Mouse (Mus musculus) ES-Bruce4 (cell line): ENCODE measurements around the gene Ntn1. TPM values are rescaled to one million over a fixed set of nuclear protein-coding genes. Genes with fewer than 3 reads are reported as not detected.

ENCODE experiments used
- H3K27ac ChIP-seq: 2 replicates; pipeline ENCODE4 v1.5.1; 2012; ENCODE audit warnings: low read length, inconsistent platforms; ENCODE audit not compliant: insufficient read depth
- H3K27me3 ChIP-seq: 2 replicates; pipeline ENCODE4 v1.6.1; 2012; ENCODE audit warnings: mild to moderate bottlenecking, low read length, inconsistent platforms; ENCODE audit not compliant: control insufficient read depth, poor library complexity, insufficient read depth, severe bottlenecking
- H3K36me3 ChIP-seq: 2 replicates; pipeline ENCODE4 v1.6.1; 2012; ENCODE audit warnings: inconsistent platforms, mild to moderate bottlenecking, low read length, moderate library complexity; ENCODE audit not compliant: control insufficient read depth, poor library complexity, insufficient read depth, severe bottlenecking
- H3K4me1 ChIP-seq: one replicate; pipeline ENCODE4 v1.8.1; 2011; ENCODE audit warnings: low read length; ENCODE audit not compliant: control insufficient read depth, insufficient read depth
- H3K4me3 ChIP-seq: 2 replicates; pipeline ENCODE4 v1.5.1; 2011; ENCODE audit warnings: low read depth, mild to moderate bottlenecking, low read length
- H3K9ac ChIP-seq: 2 replicates; pipeline ENCODE4 v1.6.1; 2012; ENCODE audit warnings: low read depth, mild to moderate bottlenecking, inconsistent platforms; ENCODE audit not compliant: poor library complexity, severe bottlenecking
- H3K9me3 ChIP-seq: replicated peaks from 2 replicates; pipeline ENCODE4 v1.6.1; 2012; ENCODE audit warnings: mild to moderate bottlenecking, low read length, inconsistent platforms; ENCODE audit not compliant: control insufficient read depth, poor library complexity, insufficient read depth, severe bottlenecking
- CTCF ChIP-seq: IDR thresholded peaks from one replicate; pipeline ENCODE4 v1.8.1; 2011; ENCODE audit warnings: low read depth, low read length
- EP300 ChIP-seq: IDR thresholded peaks from 2 replicates; pipeline ENCODE4 v1.6.1; 2011; ENCODE audit warnings: low read depth, low read length; ENCODE audit not compliant: insufficient read depth
- POLR2A ChIP-seq: IDR thresholded peaks from one replicate; pipeline ENCODE4 v1.8.1; 2011; ENCODE audit warnings: low read length; ENCODE audit not compliant: insufficient read depth
- polyA plus RNA-seq: library from polyadenylated mRNA; stranded (reverse); fragments of >200 nt; gene quantifications from 2 replicates; pipeline ENCODE4 v1.2.4, GENCODE M21; 2011; ENCODE audit warnings: low read depth; ENCODE audit not compliant: missing spikeins, insufficient read depth, insufficient read length

Ntn1 gene
- polyA plus RNA-seq, 1 experiment: 22.3 TPM

DNA sequence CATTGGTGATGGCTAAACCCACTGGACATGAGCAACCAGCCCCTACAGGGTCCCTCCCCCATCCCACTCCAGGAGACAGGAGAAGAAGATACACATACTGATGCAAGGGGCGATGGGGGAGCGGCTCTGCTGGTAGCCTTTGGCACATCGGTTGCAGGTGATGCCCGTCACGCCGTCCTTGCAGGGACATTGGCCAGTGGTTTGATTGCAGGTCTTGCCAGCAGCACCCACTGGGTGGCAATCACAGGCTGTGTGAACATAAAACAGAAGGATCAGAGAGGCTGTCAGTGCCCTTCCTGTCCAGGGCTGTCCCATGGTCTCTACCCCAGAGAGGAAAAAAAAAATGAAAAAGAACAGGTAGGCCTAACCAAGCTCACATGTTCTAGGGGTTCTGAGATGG, 140.2 kb downstream of the Ntn1 start:
- H3K9me3 ChIP-seq: no peaks in the 10 kb centered on the region
- peaks cover 10% of the 10 kb centered on the region for H3K4me1 ChIP-seq
- H3K27me3 ChIP-seq: no peaks in the 10 kb centered on the region
- no peak overlapping the region for H3K4me3 ChIP-seq
- H3K36me3 ChIP-seq: no peaks in the 10 kb centered on the region; the same call in 1 of the 2 replicates
- H3K9ac ChIP-seq: no peak overlapping the region
- TF ChIP-seq EP300 (no peak), CTCF (no peak), POLR2A (no peak)
- H3K27ac ChIP-seq: no peak overlapping the region

GRCm38 (mm10) chr11:68258498-68258897, 142.1 kb downstream of the Ntn1 start:
- H3K27me3 ChIP-seq: no peaks in the 10 kb centered on the region
- no peak for TF ChIP-seq CTCF
- H3K9ac ChIP-seq: no peak overlapping the region
- no peaks in the 10 kb centered on the region; the same call in 1 of the 2 replicates for H3K36me3 ChIP-seq
- no peaks in the 10 kb centered on the region for H3K9me3 ChIP-seq
- H3K4me1 ChIP-seq: peaks cover 10% of the 10 kb centered on the region
- H3K27ac ChIP-seq: no peak overlapping the region
- H3K4me3 ChIP-seq: no peak overlapping the region

GRCm38 (mm10) chr11:68253531-68253930, 147.1 kb downstream of the Ntn1 start:
- Histone ChIP-seq H3K9ac (no peak overlapping the region), H3K27me3 (no peaks in the 10 kb centered on the region), H3K36me3 (no peaks in the 10 kb centered on the region), H3K9me3 (no peaks in the 10 kb centered on the region), H3K27ac (no peak overlapping the region), H3K4me3 (no peak overlapping the region), H3K4me1 (no peaks in the 10 kb centered on the region)
- no peak for TF ChIP-seq POLR2A
- TF ChIP-seq CTCF: no peak
- no peak for TF ChIP-seq EP300

- no peaks in the 10 kb centered on the region for H3K27me3 ChIP-seq
- no peaks in the 10 kb centered on the region for H3K9me3 ChIP-seq
- no peaks in the 10 kb centered on the region for H3K4me1 ChIP-seq
- no peaks in the 10 kb centered on the region for H3K36me3 ChIP-seq
- no peak overlapping the region for H3K9ac ChIP-seq
- no peak overlapping the region for H3K27ac ChIP-seq
- TF ChIP-seq EP300 (no peak), CTCF (no peak), POLR2A (no peak)
- H3K4me3 ChIP-seq: no peak overlapping the region
Measured at GRCm38 (mm10) chr11:68250106-68250505, 150.5 kb downstream of the Ntn1 start.

DNA sequence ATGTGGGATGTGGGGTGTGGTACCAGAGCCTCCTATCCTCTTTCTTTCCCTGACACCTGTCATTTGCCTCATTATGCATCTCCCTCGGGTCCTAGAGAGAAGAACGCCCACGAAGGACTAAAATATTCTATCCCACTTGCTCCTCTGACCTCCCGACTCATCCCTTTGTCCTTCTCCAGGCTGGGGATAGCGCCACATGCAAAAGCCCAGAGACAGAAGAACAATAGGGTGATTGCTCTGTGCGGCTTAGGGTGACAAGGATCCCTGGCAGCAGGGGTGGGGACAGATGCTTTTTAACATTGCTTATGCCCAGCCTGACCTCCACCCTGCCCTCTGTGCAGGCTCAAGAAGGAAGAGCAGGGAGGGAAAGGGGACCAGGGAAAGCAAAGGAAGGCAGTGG, 152.7 kb downstream of the Ntn1 start:
- no peak overlapping the region for H3K27ac ChIP-seq
- no peaks in the 10 kb centered on the region for H3K36me3 ChIP-seq
- no peak overlapping the region for H3K4me3 ChIP-seq
- H3K9ac ChIP-seq: no peak overlapping the region
- no peak for TF ChIP-seq CTCF
- TF ChIP-seq EP300: no peak
- no peak for TF ChIP-seq POLR2A
- no peaks in the 10 kb centered on the region for H3K4me1 ChIP-seq
- H3K27me3 ChIP-seq: no peaks in the 10 kb centered on the region
- H3K9me3 ChIP-seq: no peaks in the 10 kb centered on the region

DNA sequence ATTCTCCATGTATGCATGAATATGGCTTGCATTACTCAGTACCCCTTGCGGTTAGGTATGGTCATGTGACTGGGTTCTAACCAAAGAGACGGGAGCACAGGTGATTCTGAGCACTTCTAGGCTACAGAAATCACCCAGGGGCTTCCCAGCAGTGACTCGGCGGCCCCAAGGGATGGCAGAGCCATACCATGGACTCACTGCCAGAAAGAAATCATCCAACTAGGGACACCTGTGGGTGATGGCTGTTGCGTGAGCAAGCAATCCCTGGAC, 155.7 kb downstream of the Ntn1 start:
- H3K9ac ChIP-seq: no peak overlapping the region
- no peaks in the 10 kb centered on the region for H3K36me3 ChIP-seq
- no peak for TF ChIP-seq EP300
- TF ChIP-seq CTCF: no peak
- no peak for TF ChIP-seq POLR2A
- H3K4me1 ChIP-seq: no peaks in the 10 kb centered on the region
- H3K4me3 ChIP-seq: no peak overlapping the region
- no peaks in the 10 kb centered on the region for H3K27me3 ChIP-seq
- H3K9me3 ChIP-seq: no peaks in the 10 kb centered on the region
- no peak overlapping the region for H3K27ac ChIP-seq
